Mouse (Mus musculus) heart, postnatal 25 days (tissue): ENCODE measurements around the gene Utp18. TPM values are rescaled to one million over a fixed set of nuclear protein-coding genes. Genes with fewer than 3 reads are reported as not detected.

Experiments
- DNase-seq: peaks from one replicate; pipeline ENCODE4 v3.0.0; 2022; ENCODE audit warnings: low spot score
- intact Hi-C: fragments of 180-260 bp; cut with DNase I; formaldehyde crosslinking; loops from one replicate; pipeline ENCODE4 v1.15.1; 2025
- total RNA-seq, 2 experiments: library from RNA; stranded (reverse); gene quantifications; 2 replicates each; pipeline ENCODE4 v1.2.3; 2021

Utp18 gene
- total RNA-seq, 2 experiments from 2014 or later = 8.1 to 8.7 TPM

GRCm38 (mm10) chr11:93835800-93836199 is 49.8 kb downstream of the Utp18 start:
- DNase-seq = no peak
- intact Hi-C loops = no loop called here

GRCm38 (mm10) chr11:93829971-93830370 is 55.6 kb downstream of the Utp18 start:
- intact Hi-C loops = no loop called here
- DNase-seq = no peak

- intact Hi-C loops = no loop called here
- DNase-seq = no peak
These were observed 56.3 kb downstream of the Utp18 start for GRCm38 (mm10) chr11:93829327-93829679.

GRCm38 (mm10) chr11:93828619-93829326 is 56.8 kb downstream of the Utp18 start:
- DNase-seq = no peak
- intact Hi-C loops = no loop called here

- intact Hi-C loops = no loop called here
- DNase-seq = no peak
These were observed 63.3 kb downstream of the Utp18 start for GRCm38 (mm10) chr11:93822261-93822660.

GRCm38 (mm10) chr11:93821533-93821932 is 64.0 kb downstream of the Utp18 start:
- intact Hi-C loops = no loop called here
- no peak for DNase-seq

GRCm38 (mm10) chr11:93817966-93818738 is 67.4 kb downstream of the Utp18 start:
- no peak for DNase-seq
- intact Hi-C loops = no loop called here

- intact Hi-C loops = loop anchor here (2.0 to 5.0 kb wide), 3 partner anchors 261 to 668 kb away; no protein-coding TSS in a partner anchor
- DNase-seq = no peak
These were observed 72.6 kb downstream of the Utp18 start for GRCm38 (mm10) chr11:93812955-93813354.

- intact Hi-C loops = loop anchor here (2.0 to 5.0 kb wide), 3 partner anchors 260 to 667 kb away; no protein-coding TSS in a partner anchor
- DNase-seq = no peak
These were observed 73.3 kb downstream of the Utp18 start for GRCm38 (mm10) chr11:93812125-93812868.

Other genes starting within 250 kb of the Utp18 start
- gene Mbtd1, start 86 bp upstream of the Utp18 start, total RNA-seq = 10 to 100 TPM; 15.1 to 15.6 TPM
- 1,000 to 10,000 TPM; 1,044 to 1,063 TPM for gene Nme2, start 70.5 kb upstream of the Utp18 start, total RNA-seq
- 10 to 100 TPM; 15.9 to 21.2 TPM for gene Gm20390, start 82.5 kb upstream of the Utp18 start, total RNA-seq
- 10 to 100 TPM; 12.9 to 15.5 TPM for gene Nme1, start 82.8 kb upstream of the Utp18 start, total RNA-seq
- 100 to 1,000 TPM; 132 to 139 TPM for gene Spag9, start 110.3 kb upstream of the Utp18 start, total RNA-seq